Mouse (Mus musculus): ENCODE measurements around the gene Lag3. TPM values are rescaled to one million over a fixed set of nuclear protein-coding genes. Genes with fewer than 3 reads are reported as not detected.

Lag3 gene
- polyA plus RNA-seq, 1 experiment = 0.44 TPM

DNA sequence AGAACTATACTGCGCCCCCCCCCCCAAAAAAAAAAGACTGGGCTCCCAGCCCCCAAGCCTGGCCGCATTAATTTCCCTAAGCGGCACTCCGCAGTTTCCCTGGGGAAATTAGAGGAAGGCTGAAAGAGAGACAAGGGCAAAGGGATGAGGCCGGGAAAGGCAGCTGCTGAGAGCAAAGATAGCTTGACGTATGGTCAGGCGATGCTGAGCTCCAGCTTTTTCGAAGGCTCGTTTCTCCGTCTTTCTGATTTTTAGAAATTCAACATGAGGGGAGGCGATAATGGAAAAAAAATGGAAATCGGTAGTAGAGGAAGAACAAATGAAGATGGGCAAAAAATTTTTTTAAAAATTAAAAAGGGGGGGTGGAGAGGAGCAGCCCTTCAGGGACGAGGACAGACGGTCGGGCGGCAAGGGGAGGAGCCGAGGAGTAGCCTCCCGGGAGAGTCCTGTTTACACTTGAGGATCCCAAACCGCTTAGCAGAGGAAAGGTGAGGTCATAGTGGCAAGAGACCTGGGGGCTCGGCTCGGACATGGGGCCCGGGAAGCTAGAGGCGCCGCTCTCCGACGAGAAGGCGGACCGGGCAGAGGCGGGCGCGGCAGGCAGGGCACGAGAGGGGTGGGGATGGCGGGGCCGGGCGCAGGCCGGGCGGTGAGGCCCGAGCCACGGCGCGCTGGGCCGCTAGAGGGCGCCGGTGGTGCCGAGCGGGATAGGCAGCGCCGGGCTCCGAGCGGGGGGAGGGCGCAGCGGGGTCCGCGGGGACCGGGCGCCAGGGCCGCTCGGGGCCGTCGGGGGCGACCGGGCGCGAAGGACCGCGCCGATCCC, 5.4 kb upstream of the Lag3 start:
- Histone ChIP-seq H3K79me3 (ENCODE audit: low read depth) (peaks cover 22% of the 10 kb centered on the region), H3K27me3 (ENCODE audit: control insufficient read depth, insufficient read depth, insufficient read length) (no peaks in the 10 kb centered on the region), H3K4me3 (ENCODE audit: insufficient read depth, poor library complexity, severe bottlenecking) (peak overlapping the region; percentile 84), H3ac (ENCODE audit: control insufficient read depth, insufficient read length, low read depth) (peak overlapping the region; percentile 93), H3K79me2 (ENCODE audit: control insufficient read depth, insufficient read depth) (peaks cover 29% of the 10 kb centered on the region), H3K36me3 (ENCODE audit: control insufficient read depth, insufficient read depth) (peaks cover 34% of the 10 kb centered on the region)
- TF ChIP-seq MYOG (IDR thresholded peaks at IDR 0.05; ENCODE audit: control insufficient read depth, extremely low read depth, insufficient read length) = no peak
- TF ChIP-seq MAX (IDR thresholded peaks at IDR 0.05) = no peak
- TF ChIP-seq CTCF (IDR thresholded peaks at IDR 0.05; ENCODE audit: control insufficient read depth, insufficient read depth, insufficient read length) = peak; percentile 99

DNA sequence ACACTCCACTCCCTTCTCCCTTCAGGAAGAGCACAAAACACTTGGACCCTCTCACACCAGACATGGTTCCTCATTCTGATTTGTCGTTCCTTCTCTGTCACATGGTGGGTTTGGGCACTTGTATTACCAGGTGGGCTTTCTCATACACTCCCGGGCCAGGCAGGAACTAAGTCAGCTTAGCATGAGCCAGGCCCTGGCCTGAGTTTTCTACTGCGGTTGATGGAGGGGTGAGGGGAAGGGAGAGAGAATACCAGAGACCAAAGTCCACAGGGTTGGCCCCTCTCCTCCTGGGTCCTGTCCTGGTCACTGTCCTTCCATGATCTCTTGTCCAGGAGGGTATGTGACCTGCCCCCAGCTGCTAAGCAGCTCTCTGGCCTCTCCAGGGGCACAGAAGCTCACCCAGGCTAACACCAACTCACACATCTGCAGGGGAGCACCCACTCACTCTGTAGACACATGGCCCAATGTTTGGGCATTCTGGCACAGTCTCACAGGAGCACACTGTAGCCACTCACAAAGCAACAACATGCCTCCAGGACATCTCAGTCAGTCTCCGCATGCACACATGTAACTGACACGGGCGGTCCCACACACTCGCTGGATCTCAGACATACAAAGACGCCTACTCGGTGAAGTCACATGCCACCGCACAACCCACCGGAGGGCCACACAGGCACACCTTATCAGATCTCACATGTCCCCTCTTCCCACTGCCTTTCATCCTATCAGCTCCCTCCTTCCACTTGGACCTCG, 4.6 kb upstream of the Lag3 start:
- peaks cover 29% of the 10 kb centered on the region for H3K79me2 ChIP-seq (ENCODE audit: control insufficient read depth, insufficient read depth)

DNA sequence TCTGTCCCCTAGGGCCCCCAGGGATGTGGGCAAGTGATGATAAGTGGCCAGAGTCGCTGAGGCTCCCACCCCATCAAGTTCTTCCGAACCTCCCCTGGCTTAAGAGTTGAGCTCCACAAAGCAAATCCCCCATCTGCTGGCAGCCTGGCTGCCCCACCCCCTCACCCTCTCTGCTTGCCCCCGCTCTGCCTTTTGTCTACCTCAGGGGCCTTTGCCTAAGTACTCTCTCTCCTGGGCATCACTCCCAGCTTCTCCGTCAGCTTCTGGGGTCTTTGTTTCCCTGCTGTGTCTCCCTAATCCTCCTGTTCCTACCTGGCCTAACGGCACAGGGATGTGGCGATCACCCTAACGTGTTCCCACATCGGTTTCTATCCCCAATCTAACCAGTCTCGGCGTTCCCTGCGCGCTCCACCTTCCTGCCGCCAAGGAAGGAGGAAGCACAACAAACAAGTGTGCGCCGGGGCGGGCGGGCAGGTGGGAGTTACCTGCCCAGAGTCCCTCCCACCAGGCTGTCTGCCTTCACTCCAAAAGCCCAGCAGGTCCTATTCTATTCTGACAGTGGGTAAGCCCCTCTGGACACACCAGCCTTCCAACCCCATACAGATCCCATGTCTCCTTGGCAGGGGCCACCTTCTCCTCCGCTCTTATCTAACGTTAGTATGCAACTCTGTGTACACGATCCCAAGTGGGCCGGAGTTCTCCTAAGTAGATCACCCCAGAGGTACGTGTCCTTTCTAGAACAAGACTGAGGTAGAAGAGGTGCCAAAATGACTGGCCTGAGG, 3.8 kb upstream of the Lag3 start:
- Histone ChIP-seq H3K36me3 (ENCODE audit: control insufficient read depth, insufficient read depth) (peaks cover 34% of the 10 kb centered on the region), H3K4me3 (ENCODE audit: insufficient read depth, poor library complexity, severe bottlenecking) (peak overlapping the region; percentile 84), H3ac (ENCODE audit: control insufficient read depth, insufficient read length, low read depth) (peak overlapping the region; percentile 93), H3K79me3 (ENCODE audit: low read depth) (peaks cover 22% of the 10 kb centered on the region), H3K27me3 (ENCODE audit: control insufficient read depth, insufficient read depth, insufficient read length) (no peaks in the 10 kb centered on the region), H3K79me2 (ENCODE audit: control insufficient read depth, insufficient read depth) (peaks cover 29% of the 10 kb centered on the region)
- TF ChIP-seq MYOD1 (IDR thresholded peaks at IDR 0.05; ENCODE audit: control insufficient read depth, insufficient read length, low read depth) (no peak), CTCF (IDR thresholded peaks at IDR 0.05; ENCODE audit: control insufficient read depth, insufficient read depth, insufficient read length) (no peak), USF1 (IDR thresholded peaks at IDR 0.05; ENCODE audit: low read depth) (no peak), FOSL1 (IDR thresholded peaks at IDR 0.05; ENCODE audit: insufficient read depth, low read length, poor library complexity, severe bottlenecking) (no peak), MAX (IDR thresholded peaks at IDR 0.05) (no peak), CEBPB (IDR thresholded peaks at IDR 0.05; ENCODE audit: low read depth) (no peak), MYOG (IDR thresholded peaks at IDR 0.05; ENCODE audit: control insufficient read depth, extremely low read depth, insufficient read length) (no peak)

More for the DNA sequence above, 4.6 kb upstream of the Lag3 start:
- Histone ChIP-seq H3K79me3 (ENCODE audit: low read depth) (peaks cover 22% of the 10 kb centered on the region), H3K36me3 (ENCODE audit: control insufficient read depth, insufficient read depth) (peaks cover 34% of the 10 kb centered on the region), H3K4me3 (ENCODE audit: insufficient read depth, poor library complexity, severe bottlenecking) (peak overlapping the region; percentile 84), H3K27me3 (ENCODE audit: control insufficient read depth, insufficient read depth, insufficient read length) (no peaks in the 10 kb centered on the region), H3ac (ENCODE audit: control insufficient read depth, insufficient read length, low read depth) (peak overlapping the region; percentile 93)
- TF ChIP-seq FOSL1 (IDR thresholded peaks at IDR 0.05; ENCODE audit: insufficient read depth, low read length, poor library complexity, severe bottlenecking) (no peak), CTCF (IDR thresholded peaks at IDR 0.05; ENCODE audit: control insufficient read depth, insufficient read depth, insufficient read length) (no peak), MAX (IDR thresholded peaks at IDR 0.05) (no peak), MYOG (IDR thresholded peaks at IDR 0.05; ENCODE audit: control insufficient read depth, extremely low read depth, insufficient read length) (no peak), MYOD1 (IDR thresholded peaks at IDR 0.05; ENCODE audit: control insufficient read depth, insufficient read length, low read depth) (no peak), CEBPB (IDR thresholded peaks at IDR 0.05; ENCODE audit: low read depth) (no peak), USF1 (IDR thresholded peaks at IDR 0.05; ENCODE audit: low read depth) (peak; percentile 7)

GRCm38 (mm10) chr6:124914511-124914910, 3.0 kb upstream of the Lag3 start:
- H3K27me3 ChIP-seq (ENCODE audit: control insufficient read depth, insufficient read depth, insufficient read length) = no peaks in the 10 kb centered on the region
- no peak overlapping the region for H3ac ChIP-seq (ENCODE audit: control insufficient read depth, insufficient read length, low read depth)
- no peak overlapping the region for H3K4me3 ChIP-seq (ENCODE audit: insufficient read depth, poor library complexity, severe bottlenecking)
- TF ChIP-seq USF1 (IDR thresholded peaks at IDR 0.05; ENCODE audit: low read depth) (no peak), CTCF (IDR thresholded peaks at IDR 0.05; ENCODE audit: control insufficient read depth, insufficient read depth, insufficient read length) (no peak), CEBPB (IDR thresholded peaks at IDR 0.05; ENCODE audit: low read depth) (no peak), FOSL1 (IDR thresholded peaks at IDR 0.05; ENCODE audit: insufficient read depth, low read length, poor library complexity, severe bottlenecking) (no peak), MAX (IDR thresholded peaks at IDR 0.05) (no peak), MYOG (IDR thresholded peaks at IDR 0.05; ENCODE audit: control insufficient read depth, extremely low read depth, insufficient read length) (no peak), MYOD1 (IDR thresholded peaks at IDR 0.05; ENCODE audit: control insufficient read depth, insufficient read length, low read depth) (no peak)
- H3K36me3 ChIP-seq (ENCODE audit: control insufficient read depth, insufficient read depth) = peaks cover 34% of the 10 kb centered on the region
- H3K79me3 ChIP-seq (ENCODE audit: low read depth) = peaks cover 22% of the 10 kb centered on the region
- peaks cover 29% of the 10 kb centered on the region for H3K79me2 ChIP-seq (ENCODE audit: control insufficient read depth, insufficient read depth)

GRCm38 (mm10) chr6:124913721-124914285, 2.3 kb upstream of the Lag3 start:
- H3K79me2 ChIP-seq (ENCODE audit: control insufficient read depth, insufficient read depth) = peaks cover 25% of the 10 kb centered on the region
- H3K27me3 ChIP-seq (ENCODE audit: control insufficient read depth, insufficient read depth, insufficient read length) = no peaks in the 10 kb centered on the region
- no peak overlapping the region for H3ac ChIP-seq (ENCODE audit: control insufficient read depth, insufficient read length, low read depth)
- H3K36me3 ChIP-seq (ENCODE audit: control insufficient read depth, insufficient read depth) = peaks cover 34% of the 10 kb centered on the region
- H3K4me3 ChIP-seq (ENCODE audit: insufficient read depth, poor library complexity, severe bottlenecking) = no peak overlapping the region
- TF ChIP-seq CTCF (IDR thresholded peaks at IDR 0.05; ENCODE audit: control insufficient read depth, insufficient read depth, insufficient read length) (no peak), MYOD1 (IDR thresholded peaks at IDR 0.05; ENCODE audit: control insufficient read depth, insufficient read length, low read depth) (no peak), USF1 (IDR thresholded peaks at IDR 0.05; ENCODE audit: low read depth) (no peak), MYOG (IDR thresholded peaks at IDR 0.05; ENCODE audit: control insufficient read depth, extremely low read depth, insufficient read length) (no peak), FOSL1 (IDR thresholded peaks at IDR 0.05; ENCODE audit: insufficient read depth, low read length, poor library complexity, severe bottlenecking) (no peak), CEBPB (IDR thresholded peaks at IDR 0.05; ENCODE audit: low read depth) (no peak), MAX (IDR thresholded peaks at IDR 0.05) (no peak)
- H3K79me3 ChIP-seq (ENCODE audit: low read depth) = peaks cover 22% of the 10 kb centered on the region

All from C2C12 (cell line).